Mouse (Mus musculus) E14TG2a.4 (cell line): ENCODE measurements around the gene Trap1a.
A peak's percentile ranks its signal among the peaks of the same experiment; 100 is the strongest.
"Not testable (repeated sequence)": the region's sequence is repeated elsewhere in the genome, so short reads cannot be mapped to it uniquely, and the experiment has no call there.

Source experiments
- H3K27me3 ChIP-seq: 2 replicates; pipeline ENCODE4 v1.6.1; 2014; ENCODE audit warnings: low read length, control low read depth; ENCODE audit not compliant: insufficient read depth
- H3K36me3 ChIP-seq: 2 replicates; pipeline ENCODE4 v1.6.1; 2014; ENCODE audit warnings: low read length, control low read depth; ENCODE audit not compliant: insufficient read depth
- H3K4me1 ChIP-seq: replicated peaks from 2 replicates; pipeline ENCODE4 v1.6.1; 2014; ENCODE audit warnings: low read depth, low read length, control low read depth
- H3K4me3 ChIP-seq: replicated peaks from 2 replicates; pipeline ENCODE4 v1.5.1; 2014; ENCODE audit warnings: mild to moderate bottlenecking, low read length
- H3K9me3 ChIP-seq: 2 replicates; pipeline ENCODE4 v1.6.1; 2014; ENCODE audit warnings: low read length, control low read depth
- CTCF ChIP-seq: conservative IDR thresholded peaks from 2 replicates; pipeline ENCODE4 v1.5.1; 2014; ENCODE audit warnings: low read length
- NANOG ChIP-seq: IDR thresholded peaks from 2 replicates; pipeline ENCODE4 v1.6.1; 2014; ENCODE audit warnings: borderline replicate concordance, low read length, mixed read lengths
- POU5F1 ChIP-seq: IDR thresholded peaks from 2 replicates; pipeline ENCODE4 v1.6.1; 2014; ENCODE audit warnings: low read length, borderline replicate concordance

Trap1a gene

GRCm38 (mm10) chrX:139333263-139333994 is at the start of gene Trap1a:
Trap1a (plus strand) TSS chrX:139333683.
- Histone ChIP-seq H3K9me3 (no peaks in the 10 kb centered on the region), H3K36me3 (peaks cover 24% of the 10 kb centered on the region), H3K4me1 (peaks cover 17% of the 10 kb centered on the region), H3K27me3 (no peaks in the 10 kb centered on the region), H3K4me3 (peak within 1 kb of the TSS; percentile 86)
- TF ChIP-seq NANOG, result no peak
- no peak for TF ChIP-seq CTCF
- no peak for TF ChIP-seq POU5F1

GRCm38 (mm10) chrX:139293114-139293513 is 40.4 kb upstream of the Trap1a start:
- Histone ChIP-seq H3K36me3 (no peaks in the 10 kb centered on the region), H3K9me3 (no peaks in the 10 kb centered on the region), H3K4me1 (no peaks in the 10 kb centered on the region), H3K4me3 (no peak overlapping the region), H3K27me3 (no peaks in the 10 kb centered on the region)
- TF ChIP-seq POU5F1 (no peak), NANOG (no peak), CTCF (no peak)

GRCm38 (mm10) chrX:139295325-139295724 is 38.2 kb upstream of the Trap1a start:
- no peaks in the 10 kb centered on the region for H3K4me1 ChIP-seq
- H3K4me3 ChIP-seq, result no peak overlapping the region
- no peak for TF ChIP-seq CTCF
- no peak for TF ChIP-seq NANOG
- TF ChIP-seq POU5F1, result no peak
- H3K36me3 ChIP-seq, result no peaks in the 10 kb centered on the region
- no peaks in the 10 kb centered on the region for H3K9me3 ChIP-seq
- no peaks in the 10 kb centered on the region for H3K27me3 ChIP-seq

- not testable (repeated sequence) for H3K4me3 ChIP-seq, H3K27me3 ChIP-seq, H3K36me3 ChIP-seq, H3K4me1 ChIP-seq
- peak; percentile 76 for TF ChIP-seq NANOG
- H3K9me3 ChIP-seq, result peaks cover 36% of the 10 kb centered on the region
These were observed 16.1 kb upstream of the Trap1a start for GRCm38 (mm10) chrX:139317356-139317755.

GRCm38 (mm10) chrX:139332583-139332982 is 900 bp upstream of the Trap1a start:
- H3K9me3 ChIP-seq, result no peaks in the 10 kb centered on the region
- no peak for TF ChIP-seq POU5F1
- no peak for TF ChIP-seq CTCF
- TF ChIP-seq NANOG, result no peak
- peak overlapping the region; percentile 86 for H3K4me3 ChIP-seq

GRCm38 (mm10) chrX:139334504-139335418 is 1.3 kb downstream of the Trap1a start:
- Histone ChIP-seq H3K27me3 (no peaks in the 10 kb centered on the region), H3K9me3 (no peaks in the 10 kb centered on the region), H3K4me3 (peak overlapping the region; percentile 86), H3K4me1 (peaks cover 17% of the 10 kb centered on the region), H3K36me3 (peaks cover 32% of the 10 kb centered on the region)
- TF ChIP-seq CTCF (no peak), POU5F1 (no peak), NANOG (no peak)

More at GRCm38 (mm10) chrX:139332583-139332982, 900 bp upstream of the Trap1a start:
- H3K4me1 ChIP-seq, result peaks cover 17% of the 10 kb centered on the region
- H3K27me3 ChIP-seq, result no peaks in the 10 kb centered on the region
- H3K36me3 ChIP-seq, result peaks cover 15% of the 10 kb centered on the region

GRCm38 (mm10) chrX:139335419-139336074 is 2.1 kb downstream of the Trap1a start:
- TF ChIP-seq NANOG (no peak), POU5F1 (no peak), CTCF (no peak)

GRCm38 (mm10) chrX:139339553-139339952 is 6.1 kb downstream of the Trap1a start:
- Histone ChIP-seq H3K4me3 (no peak overlapping the region), H3K9me3 (no peaks in the 10 kb centered on the region), H3K27me3 (no peaks in the 10 kb centered on the region), H3K36me3 (peaks cover 53% of the 10 kb centered on the region), H3K4me1 (peaks cover 9% of the 10 kb centered on the region)
- no peak for TF ChIP-seq POU5F1
- no peak for TF ChIP-seq NANOG
- no peak for TF ChIP-seq CTCF

More at GRCm38 (mm10) chrX:139335419-139336074, 2.1 kb downstream of the Trap1a start:
- Histone ChIP-seq H3K9me3 (no peaks in the 10 kb centered on the region), H3K36me3 (peaks cover 32% of the 10 kb centered on the region), H3K27me3 (no peaks in the 10 kb centered on the region), H3K4me1 (peaks cover 17% of the 10 kb centered on the region), H3K4me3 (peak overlapping the region; percentile 86)
